Mouse (Mus musculus): Measurements from ENCODE around the gene Trak2. TPM values are rescaled to one million over a fixed set of nuclear protein-coding genes. Genes with fewer than 3 reads are reported as not detected.
"Not testable (repeated sequence)": the region's sequence is repeated elsewhere in the genome, so short reads cannot be mapped to it uniquely, and the experiment has no call there.

Gene Trak2
- polyA plus RNA-seq, 1 experiment from 2014 or later = 17.3 TPM

DNA sequence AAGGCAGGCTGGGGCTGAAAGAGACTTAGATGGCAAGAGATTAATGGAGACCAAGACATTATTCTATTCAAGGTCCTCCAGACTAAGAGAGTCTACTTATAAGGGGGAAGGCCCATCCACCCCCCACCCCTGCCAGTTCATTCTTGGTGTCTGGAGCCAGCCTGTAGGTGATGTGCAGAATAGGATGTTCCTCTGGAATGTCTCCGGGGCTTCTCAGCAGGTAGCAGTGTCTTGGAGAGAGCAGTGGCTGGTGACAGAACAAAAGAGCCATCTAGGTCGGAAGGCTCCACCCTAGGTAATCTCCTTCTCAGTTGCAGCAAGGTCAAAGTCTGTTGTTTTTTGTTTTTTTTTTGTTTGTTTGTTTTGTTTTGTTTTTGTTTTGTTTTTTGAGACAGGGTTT, 93.9 kb downstream of the Trak2 start:
- not testable (repeated sequence) for ATAC-seq; H3K4me3 ChIP-seq (ENCODE audit: low read depth, low read length); H3K27me3 ChIP-seq (ENCODE audit: control insufficient read depth, insufficient read depth, low read depth, low read length); H3K4me2 ChIP-seq (ENCODE audit: low read length); H3K9ac ChIP-seq (ENCODE audit: low read depth, low read length); H3K4me1 ChIP-seq (ENCODE audit: control insufficient read depth, insufficient read depth, low read length); H3K36me3 ChIP-seq (ENCODE audit: control insufficient read depth, insufficient read depth, low read length); H3K27ac ChIP-seq (ENCODE audit: low read length); H3K9me3 ChIP-seq (replicated peaks; ENCODE audit: control insufficient read depth, low read length, poor library complexity, severe bottlenecking)
- WGBS = 94% methylated on average over 2 of the region's 2 CpGs

DNA sequence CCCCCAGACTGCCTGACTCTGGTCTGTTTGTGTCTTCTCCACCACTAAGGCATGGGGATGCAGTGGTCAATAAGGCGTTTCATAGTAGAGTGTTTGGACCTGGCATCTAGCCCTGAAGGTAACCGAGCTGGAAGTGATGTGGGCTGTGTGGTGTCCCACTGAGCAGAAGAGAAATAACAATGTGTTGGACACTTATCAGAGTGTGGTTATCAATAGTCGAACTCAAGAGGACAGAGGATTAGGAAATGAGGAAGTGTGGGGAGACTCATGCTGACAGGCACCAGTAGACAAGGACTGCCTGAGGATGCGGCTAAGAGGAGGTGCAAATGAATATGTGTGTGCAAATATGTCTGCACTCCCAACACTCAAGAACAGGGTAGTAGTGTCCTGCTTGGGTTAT, 96.7 kb downstream of the Trak2 start:
- not testable (repeated sequence) for H3K4me3 ChIP-seq (ENCODE audit: low read depth, low read length); H3K9me3 ChIP-seq (replicated peaks; ENCODE audit: control insufficient read depth, low read length, poor library complexity, severe bottlenecking); H3K36me3 ChIP-seq (ENCODE audit: control insufficient read depth, insufficient read depth, low read length); H3K27ac ChIP-seq (ENCODE audit: low read length); H3K9ac ChIP-seq (ENCODE audit: low read depth, low read length); H3K27me3 ChIP-seq (ENCODE audit: control insufficient read depth, insufficient read depth, low read depth, low read length); H3K4me1 ChIP-seq (ENCODE audit: control insufficient read depth, insufficient read depth, low read length); H3K4me2 ChIP-seq (ENCODE audit: low read length); ATAC-seq
- 83% methylated on average over 4 of the region's 4 CpGs for WGBS

DNA sequence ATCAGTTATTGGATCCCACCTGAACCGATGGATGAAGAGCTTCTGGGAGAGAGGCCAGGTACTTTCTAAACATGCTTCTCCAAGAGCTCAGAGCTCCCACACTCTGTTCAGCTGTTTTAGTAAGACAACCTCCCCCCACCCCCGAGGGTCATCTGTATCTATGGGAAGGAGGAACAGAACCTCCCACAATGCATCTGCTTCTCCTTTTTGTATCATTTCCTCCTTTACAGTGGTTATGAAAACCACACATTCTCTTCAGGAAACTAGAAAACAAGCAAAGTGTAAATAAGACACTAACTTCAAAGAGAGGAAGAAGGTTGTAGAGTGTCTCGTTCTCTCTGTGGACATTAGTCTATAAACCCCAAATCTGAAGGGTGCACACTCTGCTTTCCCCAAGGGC, 112.6 kb downstream of the Trak2 start:
- ATAC-seq; H3K4me2 ChIP-seq (ENCODE audit: low read length); H3K27ac ChIP-seq (ENCODE audit: low read length); H3K4me3 ChIP-seq (ENCODE audit: low read depth, low read length); H3K27me3 ChIP-seq (ENCODE audit: control insufficient read depth, insufficient read depth, low read depth, low read length); H3K9me3 ChIP-seq (replicated peaks; ENCODE audit: control insufficient read depth, low read length, poor library complexity, severe bottlenecking); H3K36me3 ChIP-seq (ENCODE audit: control insufficient read depth, insufficient read depth, low read length); H3K4me1 ChIP-seq (ENCODE audit: control insufficient read depth, insufficient read depth, low read length); H3K9ac ChIP-seq (ENCODE audit: low read depth, low read length): not testable (repeated sequence)
- 92% methylated on average over 3 of the region's 3 CpGs for WGBS

DNA sequence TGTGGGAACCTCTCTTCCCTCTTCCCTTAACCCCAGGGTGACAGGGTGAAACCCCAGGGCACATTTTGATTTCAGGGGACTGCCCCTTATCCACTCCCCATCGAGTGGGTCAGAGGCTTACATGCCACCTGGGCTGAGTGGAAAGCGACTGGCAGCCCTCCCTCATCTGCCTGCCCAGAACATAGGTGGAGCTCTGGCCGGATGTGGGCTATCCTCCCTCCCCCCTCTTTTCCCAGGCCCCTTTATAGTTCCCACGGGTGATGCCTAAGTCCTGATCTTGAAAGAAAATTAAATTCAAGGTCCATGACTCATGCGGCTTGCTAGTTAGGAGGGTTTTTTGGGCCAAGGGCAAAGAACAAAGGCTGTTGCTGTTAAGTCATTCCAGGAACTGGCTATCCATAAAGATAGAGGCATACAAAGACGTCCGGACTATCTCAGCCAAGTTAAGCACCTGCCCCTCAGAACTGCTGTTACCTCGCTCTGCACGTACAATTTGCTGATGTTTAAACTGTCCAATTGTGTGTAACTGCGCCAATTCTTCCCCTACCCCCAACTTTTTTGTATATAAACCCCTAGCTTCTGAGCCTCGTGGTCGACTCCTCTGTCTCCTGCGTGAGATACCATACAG, 113.4 kb downstream of the Trak2 start:
- not testable (repeated sequence) for H3K36me3 ChIP-seq (ENCODE audit: control insufficient read depth, insufficient read depth, low read length); H3K9me3 ChIP-seq (replicated peaks; ENCODE audit: control insufficient read depth, low read length, poor library complexity, severe bottlenecking); H3K4me3 ChIP-seq (ENCODE audit: low read depth, low read length); H3K27ac ChIP-seq (ENCODE audit: low read length); H3K4me1 ChIP-seq (ENCODE audit: control insufficient read depth, insufficient read depth, low read length); H3K4me2 ChIP-seq (ENCODE audit: low read length); H3K9ac ChIP-seq (ENCODE audit: low read depth, low read length); ATAC-seq; H3K27me3 ChIP-seq (ENCODE audit: control insufficient read depth, insufficient read depth, low read depth, low read length)
- WGBS = 78% methylated on average over 13 of the region's 13 CpGs

DNA sequence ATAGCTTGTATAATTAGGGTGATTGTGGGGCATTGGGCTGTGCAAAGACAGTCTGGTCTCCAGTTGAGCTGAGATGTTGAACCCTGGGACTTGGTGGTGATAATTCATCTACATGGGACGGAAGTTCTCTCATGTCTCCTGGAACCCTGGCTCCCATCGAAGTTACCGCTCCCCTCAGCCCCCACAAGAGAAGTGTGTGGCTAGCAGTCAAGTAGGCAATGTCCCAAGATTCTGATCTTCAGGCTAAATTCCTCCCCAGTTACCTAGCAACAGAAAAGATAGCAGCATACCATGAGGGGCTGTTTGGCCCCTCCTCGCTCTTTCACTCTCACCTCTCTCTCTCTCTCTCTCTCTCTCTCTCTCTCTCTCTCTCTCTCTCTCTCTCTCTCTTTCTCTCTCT, 114.1 kb downstream of the Trak2 start:
- H3K4me2 ChIP-seq (ENCODE audit: low read length); H3K9me3 ChIP-seq (replicated peaks; ENCODE audit: control insufficient read depth, low read length, poor library complexity, severe bottlenecking); H3K27me3 ChIP-seq (ENCODE audit: control insufficient read depth, insufficient read depth, low read depth, low read length); H3K36me3 ChIP-seq (ENCODE audit: control insufficient read depth, insufficient read depth, low read length); H3K4me1 ChIP-seq (ENCODE audit: control insufficient read depth, insufficient read depth, low read length); H3K4me3 ChIP-seq (ENCODE audit: low read depth, low read length); H3K9ac ChIP-seq (ENCODE audit: low read depth, low read length); H3K27ac ChIP-seq (ENCODE audit: low read length); ATAC-seq: not testable (repeated sequence)
- 72% methylated on average over 4 of the region's 4 CpGs for WGBS

DNA sequence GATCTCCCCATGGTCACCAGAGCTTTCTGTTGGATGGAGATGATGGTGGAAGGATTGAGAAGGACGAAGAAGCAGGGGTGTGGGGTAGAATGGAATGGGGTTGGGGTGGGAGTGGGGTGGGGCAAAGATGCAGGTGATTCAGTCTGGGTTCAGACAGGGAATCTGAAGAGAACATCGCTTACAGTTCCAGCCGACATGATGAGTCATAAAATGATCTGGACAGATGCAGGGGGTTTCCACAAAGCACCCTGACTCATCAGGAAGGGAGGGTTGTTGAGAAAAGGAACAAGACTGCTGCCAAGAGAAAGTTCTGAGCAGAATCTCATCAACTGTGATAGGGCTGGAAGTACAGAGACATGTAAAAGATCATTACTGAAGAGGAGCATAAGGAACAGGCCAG, 116.4 kb downstream of the Trak2 start:
- H3K27ac ChIP-seq (ENCODE audit: low read length); H3K9ac ChIP-seq (ENCODE audit: low read depth, low read length); H3K27me3 ChIP-seq (ENCODE audit: control insufficient read depth, insufficient read depth, low read depth, low read length); H3K4me2 ChIP-seq (ENCODE audit: low read length); H3K9me3 ChIP-seq (replicated peaks; ENCODE audit: control insufficient read depth, low read length, poor library complexity, severe bottlenecking); H3K4me1 ChIP-seq (ENCODE audit: control insufficient read depth, insufficient read depth, low read length); H3K36me3 ChIP-seq (ENCODE audit: control insufficient read depth, insufficient read depth, low read length); ATAC-seq; H3K4me3 ChIP-seq (ENCODE audit: low read depth, low read length): not testable (repeated sequence)
- 88% methylated on average over 3 of the region's 3 CpGs for WGBS

Other genes starting within 250 kb of the Trak2 start
- 5.1 and 5.3 TPM in 2 replicates for gene Casp8, start 178.1 kb downstream of the Trak2 start, polyA plus RNA-seq (2015; fragmentation: Nextera tagmentation; extraction: Ambion mirVana)
- 112 and 124 TPM in 2 replicates for gene Stradb, start 92 bp upstream of the Trak2 start, polyA plus RNA-seq (2015; fragmentation: Nextera tagmentation; extraction: Ambion mirVana)
- gene C2cd6, start 121.5 kb upstream of the Trak2 start, polyA plus RNA-seq (2015; fragmentation: Nextera tagmentation; extraction: Ambion mirVana) = not detected in 2 replicates
- 49.9 and 50.3 TPM in 2 replicates for gene Tmem237, start 147.0 kb upstream of the Trak2 start, polyA plus RNA-seq (2015; fragmentation: Nextera tagmentation; extraction: Ambion mirVana)
- 0.97 and 1.1 TPM in 2 replicates for gene Mpp4, start 190.0 kb upstream of the Trak2 start, polyA plus RNA-seq (2015; fragmentation: Nextera tagmentation; extraction: Ambion mirVana)